Mouse (Mus musculus) liver, postnatal 0 days (tissue): ENCODE results near the gene Lhfpl5. TPM values are rescaled to one million over a fixed set of nuclear protein-coding genes. Genes with fewer than 3 reads are reported as not detected.
A peak's percentile ranks its signal among the peaks of the same experiment; 100 is the strongest.

Experiments
- ATAC-seq: fragments of 200-750 bp; cut with Nextera tagmentation; 2 replicates; pipeline ENCODE4 v1.8.0; 2017; ENCODE audit warnings: mild to moderate bottlenecking, moderate library complexity
- DNase-seq: peaks from one replicate; pipeline ENCODE4 v3.0.0-alpha.2; 2016
- H3K27ac ChIP-seq: fragments of 300-500 bp; sonication (generic); 2 replicates; pipeline ENCODE4 v1.5.1; 2014; ENCODE audit warnings: antibody characterized with exemption, moderate library complexity, mild to moderate bottlenecking, low read depth
- H3K27me3 ChIP-seq: fragments of 300-500 bp; sonication (generic); 2 replicates; pipeline ENCODE4 v1.6.1; 2014; ENCODE audit warnings: low read length, control low read depth, mixed read lengths; ENCODE audit not compliant: insufficient read depth
- H3K36me3 ChIP-seq: fragments of 300-500 bp; sonication (generic); replicated peaks from 2 replicates; pipeline ENCODE4 v1.6.1; 2014; ENCODE audit warnings: mild to moderate bottlenecking, control low read depth, low read length, moderate library complexity, mixed read lengths; ENCODE audit not compliant: insufficient read depth
- H3K4me1 ChIP-seq: fragments of 300-500 bp; sonication (generic); 2 replicates; pipeline ENCODE4 v1.6.1; 2014; ENCODE audit warnings: antibody characterized with exemption, mild to moderate bottlenecking, control low read depth; ENCODE audit not compliant: insufficient read depth
- H3K4me2 ChIP-seq: fragments of 300-500 bp; sonication (generic); 2 replicates; pipeline ENCODE4 v1.6.1; 2014; ENCODE audit warnings: low read depth, mild to moderate bottlenecking, low read length, moderate library complexity, mixed read lengths
- H3K4me3 ChIP-seq: fragments of 300-500 bp; sonication (generic); 2 replicates; pipeline ENCODE4 v1.5.1; 2014; ENCODE audit warnings: low read depth, low read length
- H3K9ac ChIP-seq: fragments of 300-500 bp; sonication (generic); replicated peaks from 2 replicates; pipeline ENCODE4 v1.6.1; 2014; ENCODE audit warnings: mild to moderate bottlenecking, moderate library complexity
- H3K9me3 ChIP-seq: fragments of 300-500 bp; sonication (generic); 2 replicates; pipeline ENCODE4 v1.6.1; 2016; ENCODE audit warnings: mild to moderate bottlenecking, control low read depth, low read length, mixed read lengths
- CTCF ChIP-seq: sonication (generic); IDR thresholded peaks from 2 replicates; pipeline ENCODE4 v1.5.1; 2016; ENCODE audit warnings: antibody characterized with exemption, low read depth
- EP300 ChIP-seq: IDR thresholded peaks from 2 replicates; pipeline ENCODE4 v1.6.1; 2016; ENCODE audit warnings: antibody characterized with exemption, low read depth, mild to moderate bottlenecking
- WGBS: fragments of 180-500 bp; shearing (Covaris S2); extraction: QIAGEN DNeasy Blood & Tissue Kit; methylation state at CpG from one replicate; pipeline ENCODE4 v1.1.7; 2014; ENCODE audit not compliant: insufficient replicate concordance; 5-methylcytosine and 5-hydroxymethylcytosine counted together
- polyA plus RNA-seq: library from polyadenylated mRNA; unstranded; fragments of >200 nt; fragmentation: Nextera tagmentation; extraction: Ambion mirVana; gene quantifications from 2 replicates; pipeline ENCODE4 v1.2.1, GENCODE M21; 2015

The Lhfpl5 gene
- polyA plus RNA-seq, 1 experiment from 2014 or later, result not detected

GRCm38 (mm10) chr17:28565181-28565580 is 10.3 kb upstream of the Lhfpl5 start:
- no peak for DNase-seq
- H3K27ac ChIP-seq, result 0 out of 2 replicates have a peak overlapping the region, but pooled peaks have one; percentile 44

GRCm38 (mm10) chr17:28567541-28567940 is 7.9 kb upstream of the Lhfpl5 start:
- Histone ChIP-seq H3K9ac (no peak overlapping the region), H3K36me3 (no peaks in the 10 kb centered on the region), H3K4me2 (no peak overlapping the region), H3K4me1 (peaks cover 5% of the 10 kb centered on the region; the same call in 1 of the 2 replicates), H3K4me3 (no peak overlapping the region), H3K27ac (peak overlapping the region; percentile 51; the same call in 1 of the 2 replicates), H3K27me3 (no peaks in the 10 kb centered on the region), H3K9me3 (no peaks in the 10 kb centered on the region)
- no peak for ATAC-seq
- DNase-seq, result no peak
- WGBS, result 35% methylated on average over 3 of the region's 3 CpGs
- no peak for TF ChIP-seq CTCF
- no peak for TF ChIP-seq EP300

More at GRCm38 (mm10) chr17:28565181-28565580, 10.3 kb upstream of the Lhfpl5 start:
- H3K27me3 ChIP-seq, result no peaks in the 10 kb centered on the region
- TF ChIP-seq CTCF (no peak), EP300 (no peak)
- peak; percentile 75 for ATAC-seq
- peaks cover 5% of the 10 kb centered on the region; the same call in 1 of the 2 replicates for H3K4me1 ChIP-seq
- H3K4me2 ChIP-seq, result no peak overlapping the region
- H3K36me3 ChIP-seq, result no peaks in the 10 kb centered on the region
- no peak overlapping the region for H3K4me3 ChIP-seq
- H3K9me3 ChIP-seq, result no peaks in the 10 kb centered on the region
- H3K9ac ChIP-seq, result no peak overlapping the region

DNA sequence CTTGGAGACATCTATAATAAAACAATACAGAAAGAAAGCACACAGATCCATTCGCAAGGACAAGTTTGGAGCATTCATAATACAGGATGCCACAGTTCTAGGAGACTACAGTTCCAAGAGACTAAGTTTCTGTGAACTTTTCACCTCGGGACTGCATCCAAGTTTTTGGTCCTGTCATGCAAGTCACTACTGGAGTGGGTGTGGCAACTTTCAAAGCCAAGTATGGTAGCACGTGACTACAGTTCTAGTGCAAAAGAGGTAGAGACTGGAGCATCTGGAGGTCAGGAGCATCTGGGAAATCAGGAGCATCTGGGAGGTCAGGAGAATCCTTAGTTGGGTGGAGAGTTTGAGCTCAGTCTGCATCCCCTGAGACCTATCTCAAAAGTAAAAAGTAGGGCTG is 3.6 kb upstream of the Lhfpl5 start:
- DNase-seq (no peak), ATAC-seq (no peak)
- Histone ChIP-seq H3K27ac (no peak overlapping the region), H3K4me3 (no peak overlapping the region), H3K4me2 (no peak overlapping the region), H3K4me1 (peaks cover 13% of the 10 kb centered on the region), H3K9ac (no peak overlapping the region), H3K9me3 (no peaks in the 10 kb centered on the region), H3K27me3 (no peaks in the 10 kb centered on the region), H3K36me3 (no peaks in the 10 kb centered on the region)
- WGBS, result 73% methylated on average over 3 of the region's 3 CpGs
- no peak for TF ChIP-seq EP300
- no peak for TF ChIP-seq CTCF

- Histone ChIP-seq H3K27ac (no peak overlapping the region), H3K9ac (no peak overlapping the region), H3K27me3 (no peaks in the 10 kb centered on the region), H3K4me3 (no peak overlapping the region), H3K36me3 (no peaks in the 10 kb centered on the region), H3K9me3 (no peaks in the 10 kb centered on the region), H3K4me2 (no peak overlapping the region), H3K4me1 (peaks cover 13% of the 10 kb centered on the region)
- ATAC-seq (no peak), DNase-seq (no peak)
- TF ChIP-seq EP300, result no peak
- no peak for TF ChIP-seq CTCF
- WGBS, result 75% methylated on average over 7 of the region's 7 CpGs
Measured at GRCm38 (mm10) chr17:28572521-28572920, 2.9 kb upstream of the Lhfpl5 start.

DNA sequence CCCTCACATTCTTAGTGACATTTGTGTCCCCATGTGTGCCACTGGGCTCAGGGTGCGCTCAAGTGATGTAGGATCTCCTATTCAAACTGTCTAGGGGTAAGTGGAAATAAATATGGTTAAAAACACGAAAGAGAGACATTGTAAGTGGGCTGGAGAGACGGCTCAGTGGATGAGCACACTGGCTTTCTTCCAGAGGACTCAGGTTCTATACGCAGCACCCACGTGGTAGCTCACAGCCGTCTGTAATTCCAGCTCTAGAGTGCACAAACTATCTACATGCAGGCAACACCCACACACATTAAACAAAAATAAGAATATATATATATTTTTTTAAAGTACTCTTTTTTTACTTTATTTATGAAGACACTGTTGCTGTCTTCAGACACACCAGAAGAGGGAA is 2.5 kb upstream of the Lhfpl5 start:
- no peaks in the 10 kb centered on the region for H3K9me3 ChIP-seq
- no peak for TF ChIP-seq EP300
- no peak for TF ChIP-seq CTCF
- H3K36me3 ChIP-seq, result no peaks in the 10 kb centered on the region
- H3K4me2 ChIP-seq, result no peak overlapping the region
- H3K27ac ChIP-seq, result no peak overlapping the region
- no peak for DNase-seq
- WGBS, result 79% methylated on average over 6 of the region's 6 CpGs
- no peak overlapping the region for H3K9ac ChIP-seq
- ATAC-seq, result no peak
- peaks cover 9% of the 10 kb centered on the region for H3K4me1 ChIP-seq
- no peaks in the 10 kb centered on the region for H3K27me3 ChIP-seq
- no peak overlapping the region for H3K4me3 ChIP-seq

- H3K9me3 ChIP-seq, result no peaks in the 10 kb centered on the region
- 5% methylated on average over 9 of the region's 9 CpGs for WGBS
- H3K4me3 ChIP-seq, result no peak overlapping the region
- H3K4me2 ChIP-seq, result no peak overlapping the region
- H3K27me3 ChIP-seq, result no peaks in the 10 kb centered on the region
- no peak overlapping the region for H3K9ac ChIP-seq
- ATAC-seq (peak; percentile 78; the same call in 1 of the 2 replicates), DNase-seq (peak; percentile 85)
- no peak overlapping the region for H3K27ac ChIP-seq
- H3K36me3 ChIP-seq, result no peaks in the 10 kb centered on the region
- peaks cover 5% of the 10 kb centered on the region for H3K4me1 ChIP-seq
- TF ChIP-seq CTCF (no peak), EP300 (no peak)
Measured at GRCm38 (mm10) chr17:28580396-28580795, 5.0 kb downstream of the Lhfpl5 start.

DNA sequence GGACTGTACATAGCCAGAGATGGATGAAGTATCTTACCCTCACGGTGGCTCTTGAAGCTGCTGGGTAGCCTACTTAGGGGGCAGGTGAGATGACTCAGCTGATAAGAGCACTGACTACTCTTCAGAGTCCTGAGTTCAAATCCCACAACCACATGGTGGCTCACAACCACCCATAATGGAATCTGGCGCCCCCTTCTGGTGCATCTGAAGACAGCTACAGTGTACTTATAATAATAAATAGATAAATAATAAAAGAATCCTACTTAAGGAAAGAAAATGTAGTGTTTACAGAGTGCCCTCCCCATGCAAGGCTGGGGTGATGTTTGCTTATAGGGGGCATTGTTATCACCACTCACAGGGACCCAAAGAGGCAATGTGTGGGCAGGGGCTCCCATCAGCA is 5.6 kb downstream of the Lhfpl5 start:
- H3K4me1 ChIP-seq, result no peaks in the 10 kb centered on the region
- no peak for ATAC-seq
- H3K4me3 ChIP-seq, result no peak overlapping the region
- TF ChIP-seq CTCF (no peak), EP300 (no peak)
- no peak overlapping the region for H3K27ac ChIP-seq
- no peaks in the 10 kb centered on the region for H3K9me3 ChIP-seq
- no peak overlapping the region for H3K9ac ChIP-seq
- H3K27me3 ChIP-seq, result no peaks in the 10 kb centered on the region
- WGBS, result 34% methylated on average over 2 of the region's 2 CpGs
- no peak overlapping the region for H3K4me2 ChIP-seq
- no peaks in the 10 kb centered on the region for H3K36me3 ChIP-seq
- no peak for DNase-seq
